Mouse (Mus musculus) cerebellum, postnatal 36 days (tissue): ENCODE measurements around the gene Gm49486.

ENCODE experiments used
- DNase-seq, 2 experiments: peaks; one replicate each; pipeline ENCODE4 v3.0.0; 2021 to 2022; ENCODE audit warnings: mixed read lengths in 2 of 2

Gene Gm49486

DNA sequence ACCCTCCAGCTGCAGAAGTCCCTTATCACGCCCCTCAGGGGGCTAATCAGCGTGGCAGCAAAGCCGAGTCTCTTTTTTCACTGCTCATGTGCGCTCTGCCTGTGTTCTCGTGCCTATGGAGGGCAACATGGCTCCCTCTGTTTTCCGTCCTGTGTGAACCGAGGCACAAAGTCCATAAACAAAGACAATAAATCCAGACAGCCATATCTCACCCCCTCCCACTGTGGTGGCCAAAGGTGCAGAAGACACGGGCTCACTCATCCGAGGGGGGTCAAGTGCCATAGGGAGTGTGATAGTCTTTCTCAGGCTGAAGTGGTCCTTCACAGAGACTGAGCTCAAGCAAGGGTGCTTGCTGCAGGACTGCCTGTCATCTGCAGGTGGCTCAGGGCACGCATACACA, 43.8 kb downstream of the Gm49486 start:
- no peak for DNase-seq

DNA sequence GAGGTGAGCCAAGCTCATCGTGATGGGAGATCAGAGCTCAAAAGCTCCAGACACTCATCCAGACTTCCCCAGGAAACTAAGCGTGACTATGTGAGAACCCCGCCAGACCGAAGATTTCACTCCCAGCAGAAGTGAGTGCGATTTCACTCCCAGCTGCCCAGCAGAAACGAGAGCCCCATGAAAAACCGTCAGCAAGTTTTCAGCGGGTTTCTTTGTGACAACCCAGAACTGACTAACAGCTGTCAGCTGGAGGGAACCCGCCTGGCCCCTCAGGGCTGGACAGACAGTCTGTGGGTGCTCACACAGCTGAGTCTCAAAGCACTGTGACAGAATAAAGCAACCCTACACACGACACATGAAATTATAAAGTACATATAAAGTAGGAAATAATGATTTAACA, 48.5 kb downstream of the Gm49486 start:
- no peak for DNase-seq

DNA sequence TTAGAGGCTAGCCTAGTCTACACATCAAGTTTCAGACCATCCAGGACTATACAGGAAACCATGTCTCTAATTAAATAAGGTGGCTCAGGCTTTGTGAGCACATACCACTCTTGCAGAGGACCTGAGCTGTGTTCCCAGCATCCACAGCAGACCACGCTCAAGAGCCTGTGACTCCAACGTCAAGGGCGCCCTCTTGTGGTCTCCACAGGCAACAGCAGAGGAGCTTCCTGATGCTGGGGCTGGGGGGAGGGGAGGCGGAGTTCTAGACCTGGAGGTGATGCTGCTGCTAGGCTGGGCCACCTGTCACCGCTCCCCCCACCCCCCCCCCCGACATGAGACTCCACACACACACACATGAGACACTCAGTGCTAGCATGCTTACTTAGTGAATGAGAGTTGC, 51.0 kb downstream of the Gm49486 start:
- DNase-seq = no peak

- no peak for DNase-seq
Observed at GRCm38 (mm10) chr15:79280850-79281249, 51.7 kb downstream of the Gm49486 start.

- DNase-seq = no peak
Observed at GRCm38 (mm10) chr15:79281389-79281788, 52.2 kb downstream of the Gm49486 start.

- DNase-seq = no peak
Observed at GRCm38 (mm10) chr15:79282434-79282833, 53.2 kb downstream of the Gm49486 start.

- no peak for DNase-seq
Observed at GRCm38 (mm10) chr15:79283371-79283770, 54.2 kb downstream of the Gm49486 start.

- no peak for DNase-seq
Observed at GRCm38 (mm10) chr15:79285399-79285798, 56.2 kb downstream of the Gm49486 start, which contains the start of gene Baiap2l2. Gene Baiap2l2 (minus strand): TSS chr15:79285537.

GRCm38 (mm10) chr15:79286141-79286540, 57.0 kb downstream of the Gm49486 start:
- DNase-seq = no peak

- no peak for DNase-seq
Observed at GRCm38 (mm10) chr15:79287091-79287490, 57.9 kb downstream of the Gm49486 start.

DNA sequence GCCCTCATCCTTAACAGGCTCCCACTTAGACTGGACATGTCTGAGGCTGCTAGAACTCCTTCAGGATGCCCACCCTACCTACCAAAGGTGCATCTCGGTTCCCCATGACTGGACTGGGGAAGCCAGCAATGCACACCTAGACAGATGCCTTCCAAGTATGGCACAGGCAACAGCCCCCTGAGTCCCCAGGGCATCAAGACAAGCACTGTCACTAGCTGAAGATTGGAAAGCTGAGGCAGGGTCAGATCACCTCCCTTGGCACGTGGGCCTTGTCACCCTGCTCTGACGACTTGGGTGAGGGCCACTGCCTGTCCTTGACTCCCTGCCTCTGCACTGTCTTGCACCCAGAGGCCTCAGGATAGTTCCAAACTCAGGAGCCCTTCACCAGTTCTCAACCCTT, 59.2 kb downstream of the Gm49486 start:
- no peak for DNase-seq

DNA sequence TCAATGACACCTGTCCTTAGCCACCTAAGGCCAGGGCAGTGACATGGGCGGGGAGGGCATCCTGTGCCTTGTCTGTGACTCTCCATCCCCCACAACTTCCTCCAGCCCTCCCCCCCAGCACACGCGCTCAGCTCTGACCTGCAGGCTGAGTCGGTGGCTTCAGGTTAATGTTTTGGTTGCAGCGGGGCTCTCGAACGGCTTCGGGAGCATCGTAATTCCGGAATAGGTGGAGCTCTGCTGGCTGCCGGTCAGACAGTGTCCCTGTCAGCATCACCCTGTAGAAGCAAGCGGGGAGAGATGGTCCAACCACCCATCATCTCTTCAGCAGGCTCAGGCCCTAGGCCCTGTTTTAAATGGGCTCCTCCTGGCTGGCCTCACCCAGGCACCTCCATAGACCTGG, 60.2 kb downstream of the Gm49486 start:
- no peak for DNase-seq

GRCm38 (mm10) chr15:79290340-79290739, 61.1 kb downstream of the Gm49486 start:
- no peak for DNase-seq

GRCm38 (mm10) chr15:79292779-79293178, 63.6 kb downstream of the Gm49486 start:
- DNase-seq = no peak

DNA sequence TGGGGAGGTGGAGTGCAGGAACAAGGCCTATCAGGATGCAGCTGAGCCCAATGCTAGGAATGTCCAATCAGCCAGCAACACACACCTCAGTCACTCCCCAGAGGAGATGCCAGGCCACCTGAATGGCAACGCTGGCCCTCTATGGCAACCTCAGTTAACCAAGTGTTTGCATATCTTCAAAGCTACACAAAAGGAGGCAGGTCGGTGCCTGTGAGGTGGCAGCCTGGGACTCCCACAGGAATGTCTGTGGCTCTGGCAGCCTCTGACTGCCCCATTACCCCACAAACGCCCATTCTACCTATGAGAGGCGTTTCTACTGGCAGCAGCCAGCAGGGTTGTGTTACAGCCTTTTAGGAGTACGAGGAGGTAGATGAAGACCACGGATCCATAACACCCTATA, 69.4 kb downstream of the Gm49486 start:
- DNase-seq = no peak

GRCm38 (mm10) chr15:79299563-79300155, 70.5 kb downstream of the Gm49486 start:
- no peak for DNase-seq

GRCm38 (mm10) chr15:79303725-79304124, 74.5 kb downstream of the Gm49486 start:
- no peak for DNase-seq

DNA sequence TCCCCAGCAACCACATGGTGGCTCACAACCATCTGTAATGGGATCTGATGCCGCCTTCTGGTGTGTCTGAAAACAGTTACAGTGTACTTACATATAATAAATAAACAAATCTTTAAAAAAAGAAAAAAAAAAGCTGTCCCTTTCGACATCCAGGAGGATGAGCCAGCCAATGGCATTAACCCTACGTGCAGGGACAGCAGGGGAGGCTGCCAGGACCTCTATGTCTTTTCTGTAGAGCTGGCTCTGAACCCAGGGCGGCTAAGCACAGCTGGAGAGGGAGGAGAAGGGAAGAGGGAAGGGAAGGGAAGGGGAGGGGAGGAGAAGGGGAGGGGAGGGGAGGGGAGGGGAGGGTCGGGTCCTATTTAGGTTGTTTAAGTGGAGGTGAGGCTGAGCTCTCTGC, 75.6 kb downstream of the Gm49486 start:
- no peak for DNase-seq

- DNase-seq = no peak
Observed at GRCm38 (mm10) chr15:79306043-79306637, 76.9 kb downstream of the Gm49486 start.
